Mouse (Mus musculus) midbrain, embryonic 16.5 days (tissue): ENCODE results near the gene Knop1. TPM values are rescaled to one million over a fixed set of nuclear protein-coding genes. Genes with fewer than 3 reads are reported as not detected.

Experiments used
- ATAC-seq: fragments of 200-750 bp; cut with Nextera tagmentation; 2 replicates; pipeline ENCODE4 v1.8.0; 2017; ENCODE audit warnings: moderate TSS enrichment
- H3K27ac ChIP-seq: fragments of 300-500 bp; sonication (generic); 2 replicates; pipeline ENCODE4 v1.5.1; 2014; ENCODE audit warnings: mild to moderate bottlenecking, low read length, mixed read lengths
- H3K27me3 ChIP-seq: fragments of 300-500 bp; sonication (generic); 2 replicates; pipeline ENCODE4 v1.6.1; 2014; ENCODE audit warnings: low read depth, low read length, mixed read lengths; ENCODE audit not compliant: control insufficient read depth, insufficient read depth
- H3K36me3 ChIP-seq: fragments of 300-500 bp; sonication (generic); 2 replicates; pipeline ENCODE4 v1.6.1; 2014; ENCODE audit warnings: mild to moderate bottlenecking, low read length, moderate library complexity, mixed read lengths; ENCODE audit not compliant: control insufficient read depth, insufficient read depth
- H3K4me1 ChIP-seq: fragments of 300-500 bp; sonication (generic); 2 replicates; pipeline ENCODE4 v1.6.1; 2014; ENCODE audit warnings: mild to moderate bottlenecking, low read length, mixed read lengths; ENCODE audit not compliant: control insufficient read depth, insufficient read depth
- H3K4me2 ChIP-seq: fragments of 300-500 bp; sonication (generic); 2 replicates; pipeline ENCODE4 v1.6.1; 2014; ENCODE audit warnings: mild to moderate bottlenecking, low read length, mixed read lengths
- H3K4me3 ChIP-seq: fragments of 300-500 bp; sonication (generic); 2 replicates; pipeline ENCODE4 v1.5.1; 2014; ENCODE audit warnings: low read depth, mild to moderate bottlenecking, low read length, moderate library complexity, mixed read lengths
- H3K9ac ChIP-seq: fragments of 300-500 bp; sonication (generic); 2 replicates; pipeline ENCODE4 v1.6.1; 2014; ENCODE audit warnings: low read depth, low read length, mixed read lengths
- H3K9me3 ChIP-seq: fragments of 300-500 bp; sonication (generic); replicated peaks from 2 replicates; pipeline ENCODE4 v1.6.1; 2014; ENCODE audit warnings: mild to moderate bottlenecking, low read length, mixed read lengths; ENCODE audit not compliant: control insufficient read depth, poor library complexity, severe bottlenecking
- WGBS: fragments of 180-500 bp; shearing (Covaris S2); extraction: QIAGEN DNeasy Blood & Tissue Kit; methylation state at CpG from one replicate; pipeline ENCODE4 v1.1.7; 2014; 5-methylcytosine and 5-hydroxymethylcytosine counted together
- polyA plus RNA-seq: library from polyadenylated mRNA; unstranded; fragments of >200 nt; fragmentation: Nextera tagmentation; extraction: Ambion mirVana; gene quantifications from 2 replicates; pipeline ENCODE4 v1.2.1, GENCODE M21; 2015

Knop1 gene
- polyA plus RNA-seq, 1 experiment from 2014 or later, result 54.9 TPM

DNA sequence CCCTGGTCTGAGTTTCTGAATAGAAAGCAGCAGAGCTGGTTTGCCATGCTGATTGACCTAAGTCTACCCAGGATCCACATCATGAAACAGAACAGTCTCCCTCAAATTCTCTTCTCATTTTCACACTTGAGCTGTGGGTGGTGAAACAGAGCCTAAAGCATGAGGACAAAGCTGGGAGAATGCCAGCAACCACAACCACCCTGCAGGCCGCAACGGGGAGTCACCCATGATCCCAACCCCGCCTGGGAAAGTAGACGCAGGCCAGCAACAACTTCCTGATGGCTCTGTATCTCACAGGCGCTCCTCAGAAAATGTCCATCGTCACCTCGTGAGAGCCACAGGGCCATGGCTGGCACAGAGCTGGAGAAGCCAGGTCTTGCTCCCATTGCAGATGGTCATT, 4.5 kb downstream of the Knop1 start:
- Histone ChIP-seq H3K27me3 (no peaks in the 10 kb centered on the region), H3K36me3 (peaks cover 26% of the 10 kb centered on the region), H3K27ac (no peak overlapping the region), H3K4me2 (no peak overlapping the region), H3K9ac (no peak overlapping the region), H3K4me3 (no peak overlapping the region), H3K9me3 (no peaks in the 10 kb centered on the region), H3K4me1 (peaks cover 15% of the 10 kb centered on the region)
- ATAC-seq, result no peak
- WGBS, result 91% methylated on average over 7 of the region's 7 CpGs

DNA sequence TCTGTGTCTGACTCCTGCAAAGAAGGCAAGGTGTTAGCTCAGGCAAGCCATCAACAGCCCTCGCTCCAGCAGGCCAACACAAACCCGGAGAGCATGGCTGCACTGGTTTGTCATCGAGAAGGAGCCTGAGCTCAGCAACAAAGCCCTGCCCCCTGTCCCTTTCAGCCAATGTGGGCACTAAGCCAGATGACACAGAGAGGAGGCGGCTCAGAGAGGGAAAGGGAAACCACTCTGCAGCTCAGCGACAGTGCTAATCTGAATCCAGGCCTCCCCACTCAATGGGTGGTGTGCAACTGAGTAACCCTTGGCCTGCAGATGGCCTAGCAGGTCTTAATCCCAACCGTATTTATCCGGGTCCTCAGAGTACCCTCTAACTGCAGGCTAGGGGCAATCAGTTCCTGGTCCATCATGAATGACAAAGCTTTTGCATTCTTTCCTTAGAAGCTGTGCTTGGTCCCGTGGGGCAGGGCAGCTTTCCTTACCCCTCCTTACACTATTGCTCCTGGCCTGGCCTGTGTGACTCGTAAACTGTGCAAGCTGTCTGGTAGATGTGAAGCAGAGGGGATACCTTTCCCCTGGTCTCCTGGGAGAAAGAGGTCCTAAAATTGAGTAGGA, 5.3 kb downstream of the Knop1 start:
- no peak overlapping the region for H3K4me2 ChIP-seq
- peaks cover 10% of the 10 kb centered on the region for H3K4me1 ChIP-seq
- ATAC-seq, result no peak
- WGBS, result 73% methylated on average over 9 of the region's 9 CpGs
- no peaks in the 10 kb centered on the region for H3K9me3 ChIP-seq
- no peak overlapping the region for H3K9ac ChIP-seq
- H3K27me3 ChIP-seq, result no peaks in the 10 kb centered on the region
- H3K36me3 ChIP-seq, result peaks cover 26% of the 10 kb centered on the region
- no peak overlapping the region for H3K4me3 ChIP-seq
- no peak overlapping the region for H3K27ac ChIP-seq

GRCm38 (mm10) chr7:118849543-118850250, 6.4 kb downstream of the Knop1 start:
- Histone ChIP-seq H3K36me3 (peaks cover 34% of the 10 kb centered on the region), H3K9me3 (no peaks in the 10 kb centered on the region), H3K4me3 (no peak overlapping the region), H3K4me1 (peaks cover 9% of the 10 kb centered on the region), H3K27me3 (no peaks in the 10 kb centered on the region), H3K4me2 (no peak overlapping the region), H3K9ac (no peak overlapping the region), H3K27ac (no peak overlapping the region)
- 90% methylated on average over 5 of the region's 5 CpGs for WGBS
- no peak for ATAC-seq

DNA sequence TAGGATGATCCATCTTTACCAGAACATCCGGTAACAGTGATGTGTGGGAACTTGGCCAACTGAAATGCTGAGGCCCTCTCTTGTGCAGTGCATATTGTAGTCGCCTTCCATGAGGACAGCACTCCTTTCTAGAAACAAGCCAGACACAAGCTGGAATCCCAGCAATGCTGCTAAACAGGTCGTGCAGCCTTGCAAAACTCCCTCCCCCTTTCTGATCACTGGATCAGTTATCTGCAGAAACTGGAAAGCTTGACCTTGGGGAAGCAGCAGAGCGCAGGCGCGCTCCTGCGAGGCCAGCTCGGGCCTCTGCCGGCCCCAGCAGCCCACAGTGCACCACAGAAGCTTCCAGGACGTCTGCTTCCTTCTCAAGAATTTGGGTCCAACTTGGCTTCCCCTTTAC, 7.3 kb downstream of the Knop1 start:
- no peaks in the 10 kb centered on the region for H3K27me3 ChIP-seq
- no peak for ATAC-seq
- H3K36me3 ChIP-seq, result peaks cover 41% of the 10 kb centered on the region
- H3K4me3 ChIP-seq, result no peak overlapping the region
- no peak overlapping the region for H3K9ac ChIP-seq
- H3K9me3 ChIP-seq, result no peaks in the 10 kb centered on the region
- no peak overlapping the region for H3K4me2 ChIP-seq
- WGBS, result 90% methylated on average over 10 of the region's 10 CpGs
- H3K27ac ChIP-seq, result no peak overlapping the region
- peaks cover 1% of the 10 kb centered on the region; the same call in 1 of the 2 replicates for H3K4me1 ChIP-seq

DNA sequence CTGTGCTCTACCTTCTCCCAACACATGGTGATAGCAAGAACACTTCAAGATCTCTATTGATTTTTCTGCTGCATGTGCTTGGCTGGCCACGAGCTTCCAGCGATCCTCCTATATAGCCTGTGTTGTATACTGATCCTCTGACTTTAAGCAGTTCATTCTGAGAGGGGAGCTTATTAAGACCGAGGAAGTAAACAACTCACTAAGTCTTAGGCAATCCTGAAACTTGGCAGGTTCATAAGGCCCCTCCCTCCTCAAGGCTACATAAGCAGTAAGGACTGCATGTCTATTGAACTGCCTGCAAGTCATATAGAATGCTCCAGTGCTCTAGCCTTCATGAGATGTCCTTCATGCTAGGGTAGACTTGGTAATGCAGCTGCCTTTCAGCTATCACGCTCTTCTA, 9.7 kb downstream of the Knop1 start:
- ATAC-seq, result no peak
- Histone ChIP-seq H3K27ac (no peak overlapping the region), H3K4me2 (no peak overlapping the region), H3K4me1 (no peaks in the 10 kb centered on the region), H3K9me3 (no peaks in the 10 kb centered on the region), H3K36me3 (peaks cover 38% of the 10 kb centered on the region), H3K4me3 (no peak overlapping the region), H3K9ac (no peak overlapping the region), H3K27me3 (no peaks in the 10 kb centered on the region)
- WGBS, result 92% methylated on average over 4 of the region's 4 CpGs

- peaks cover 44% of the 10 kb centered on the region for H3K36me3 ChIP-seq
- H3K4me2 ChIP-seq, result no peak overlapping the region
- H3K4me1 ChIP-seq, result no peaks in the 10 kb centered on the region
- no peaks in the 10 kb centered on the region for H3K9me3 ChIP-seq
- 90% methylated on average over 5 of the region's 5 CpGs for WGBS
- no peak overlapping the region for H3K4me3 ChIP-seq
- ATAC-seq, result no peak
- H3K27me3 ChIP-seq, result no peaks in the 10 kb centered on the region
- no peak overlapping the region for H3K27ac ChIP-seq
- no peak overlapping the region for H3K9ac ChIP-seq
Observed at GRCm38 (mm10) chr7:118845141-118845540, 10.9 kb downstream of the Knop1 start.

- no peaks in the 10 kb centered on the region for H3K27me3 ChIP-seq
- peaks cover 43% of the 10 kb centered on the region for H3K36me3 ChIP-seq
Observed at GRCm38 (mm10) chr7:118842938-118843337, 13.1 kb downstream of the Knop1 start.

GRCm38 (mm10) chr7:118841796-118842195, 14.3 kb downstream of the Knop1 start:
- Histone ChIP-seq H3K9me3 (no peaks in the 10 kb centered on the region), H3K27ac (no peak overlapping the region), H3K9ac (no peak overlapping the region), H3K4me1 (no peaks in the 10 kb centered on the region), H3K4me3 (no peak overlapping the region), H3K36me3 (peaks cover 48% of the 10 kb centered on the region), H3K4me2 (no peak overlapping the region), H3K27me3 (no peaks in the 10 kb centered on the region)
- ATAC-seq, result no peak; the same call in 1 of the 2 replicates
- WGBS, result 71% methylated on average over 1 of the region's 1 CpGs

More at GRCm38 (mm10) chr7:118842938-118843337, 13.1 kb downstream of the Knop1 start:
- Histone ChIP-seq H3K9ac (no peak overlapping the region), H3K9me3 (no peaks in the 10 kb centered on the region), H3K4me1 (no peaks in the 10 kb centered on the region), H3K4me3 (no peak overlapping the region), H3K27ac (no peak overlapping the region), H3K4me2 (no peak overlapping the region)
- no peak for ATAC-seq
- 52% methylated on average over 4 of the region's 4 CpGs for WGBS

GRCm38 (mm10) chr7:118841030-118841745, 14.9 kb downstream of the Knop1 start:
- no peak overlapping the region for H3K9ac ChIP-seq
- peak; percentile 65; the same call in 1 of the 2 replicates for ATAC-seq
- H3K27me3 ChIP-seq, result no peaks in the 10 kb centered on the region
- H3K4me3 ChIP-seq, result no peak overlapping the region
- no peaks in the 10 kb centered on the region for H3K4me1 ChIP-seq
- 76% methylated on average over 8 of the region's 8 CpGs for WGBS
- H3K9me3 ChIP-seq, result no peaks in the 10 kb centered on the region
- no peak overlapping the region for H3K4me2 ChIP-seq
- no peak overlapping the region; the same call in 1 of the 2 replicates for H3K27ac ChIP-seq
- peaks cover 54% of the 10 kb centered on the region for H3K36me3 ChIP-seq
